Mouse (Mus musculus): ENCODE measurements at regions not wholly inside any gene's neighbourhood (a gene's known extent, or its start where the extent isn't known, plus 50 kb on each side); places are given as distances from the start of the nearest gene placed in this dataset.

GRCm38 (mm10) chr17:45251034-45251730 lies 182.4 kb downstream of the Cdc5l start:
- no peak for TF ChIP-seq POLR2A (IDR thresholded peaks at IDR 0.05; ENCODE audit: extremely low read depth, insufficient read depth, low read length)
- TF ChIP-seq CTCF (IDR thresholded peaks at IDR 0.05; ENCODE audit: low read depth, low read length) = peak; percentile 86
